Mouse (Mus musculus): ENCODE measurements at regions not wholly inside any gene's neighbourhood (a gene's known extent, or its start where the extent isn't known, plus 50 kb on each side); places are given as distances from the start of the nearest gene placed in this dataset.

DNA sequence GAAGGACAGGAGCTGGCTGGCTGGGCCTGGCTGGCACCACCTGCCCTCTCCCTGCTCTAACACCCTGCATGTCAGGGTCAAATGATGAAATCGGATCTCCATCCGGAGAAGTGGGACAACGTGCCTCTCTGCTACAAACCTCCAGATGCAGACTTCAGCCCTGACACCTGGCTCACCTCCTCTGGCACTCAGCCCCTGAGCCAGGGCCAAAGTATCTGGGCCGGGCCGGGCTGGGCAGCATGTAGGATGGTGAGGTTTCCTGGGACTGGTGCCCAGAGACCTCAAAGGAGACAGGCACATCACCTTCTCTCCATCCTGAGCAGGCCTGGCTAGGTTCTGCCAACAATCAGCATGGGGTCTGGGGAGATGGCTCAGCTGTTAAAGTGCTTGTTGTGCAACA, 113.5 kb downstream of the Tfcp2l1 start:
- no peak for DNase-seq (ENCODE audit: low spot score in 2 of 2)

DNA sequence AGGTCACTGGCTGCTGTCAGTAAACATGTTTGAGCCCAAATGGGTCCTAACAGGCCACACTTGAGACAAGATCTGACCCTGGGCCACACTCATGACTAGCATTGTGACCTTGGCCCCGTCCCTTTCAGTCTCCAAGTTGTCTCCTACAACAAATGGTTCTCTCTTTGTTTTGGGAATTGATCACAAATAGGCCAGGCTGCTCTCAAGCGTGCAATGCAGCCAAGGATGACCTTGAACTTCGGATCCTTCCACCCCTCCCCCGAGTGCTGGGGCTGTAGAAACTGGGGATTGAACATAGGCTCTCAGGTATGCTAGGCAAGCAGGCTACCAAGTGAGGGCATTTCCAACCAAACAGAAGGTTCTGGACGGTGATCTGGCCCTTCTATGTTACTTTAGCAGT, 120.5 kb downstream of the Tfcp2l1 start:
- no peak for DNase-seq (ENCODE audit: low spot score in 2 of 2)

DNA sequence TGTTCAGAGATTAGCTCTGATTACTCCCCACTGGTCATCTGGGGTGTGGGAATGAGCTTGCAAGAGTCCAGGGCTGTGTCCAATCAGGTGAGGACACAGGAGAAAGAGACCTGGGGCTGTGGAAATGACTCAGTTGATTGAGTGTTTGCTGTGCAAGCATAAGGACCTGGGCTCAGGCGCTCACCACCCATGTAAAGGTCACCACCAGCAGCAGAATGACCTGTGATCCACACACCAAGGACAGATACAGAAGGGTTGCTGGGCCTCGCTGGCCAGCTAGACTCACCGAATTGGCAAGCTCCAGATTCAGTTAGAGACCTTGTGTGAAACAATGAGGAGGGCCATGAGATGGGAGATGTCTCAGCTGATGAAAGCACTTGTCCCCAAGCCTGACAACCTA, 125.1 kb downstream of the Tfcp2l1 start:
- no peak for DNase-seq (ENCODE audit: low spot score in 2 of 2)

DNA sequence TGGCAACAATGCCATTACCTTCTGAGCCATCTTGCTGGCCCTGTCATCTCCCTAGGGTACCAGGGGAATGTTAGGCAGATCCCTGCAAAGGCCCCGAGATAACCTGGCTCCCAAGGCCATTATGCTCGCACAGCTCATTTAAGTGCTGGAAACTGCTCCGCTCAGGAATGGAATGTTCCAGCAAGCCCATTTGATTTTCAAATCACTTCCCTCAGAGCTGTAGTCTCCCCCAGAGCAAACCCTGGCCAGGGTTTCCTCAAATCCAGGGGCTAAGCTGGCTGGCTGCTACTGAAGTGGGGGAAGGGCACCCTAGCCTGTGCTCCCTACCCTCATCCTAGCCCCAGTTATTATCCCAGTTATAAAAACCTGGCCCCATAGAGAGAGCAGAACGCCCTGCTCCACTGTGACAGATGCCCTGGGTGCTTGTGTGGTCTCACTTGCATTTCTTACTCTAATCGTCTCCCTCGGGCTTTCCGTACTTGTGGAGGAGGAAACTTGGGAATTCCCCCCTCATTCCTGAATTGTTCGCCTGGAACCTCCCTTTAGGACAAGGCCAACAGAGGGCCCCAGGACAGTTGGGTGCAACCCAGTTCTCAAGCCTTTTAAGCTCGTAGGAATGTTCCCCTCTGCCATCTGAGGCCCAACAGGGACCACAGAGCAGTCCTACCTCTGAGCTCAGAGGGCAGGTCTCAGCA, 128.6 kb downstream of the Tfcp2l1 start:
- no peak for DNase-seq (ENCODE audit: low spot score in 2 of 2)

DNA sequence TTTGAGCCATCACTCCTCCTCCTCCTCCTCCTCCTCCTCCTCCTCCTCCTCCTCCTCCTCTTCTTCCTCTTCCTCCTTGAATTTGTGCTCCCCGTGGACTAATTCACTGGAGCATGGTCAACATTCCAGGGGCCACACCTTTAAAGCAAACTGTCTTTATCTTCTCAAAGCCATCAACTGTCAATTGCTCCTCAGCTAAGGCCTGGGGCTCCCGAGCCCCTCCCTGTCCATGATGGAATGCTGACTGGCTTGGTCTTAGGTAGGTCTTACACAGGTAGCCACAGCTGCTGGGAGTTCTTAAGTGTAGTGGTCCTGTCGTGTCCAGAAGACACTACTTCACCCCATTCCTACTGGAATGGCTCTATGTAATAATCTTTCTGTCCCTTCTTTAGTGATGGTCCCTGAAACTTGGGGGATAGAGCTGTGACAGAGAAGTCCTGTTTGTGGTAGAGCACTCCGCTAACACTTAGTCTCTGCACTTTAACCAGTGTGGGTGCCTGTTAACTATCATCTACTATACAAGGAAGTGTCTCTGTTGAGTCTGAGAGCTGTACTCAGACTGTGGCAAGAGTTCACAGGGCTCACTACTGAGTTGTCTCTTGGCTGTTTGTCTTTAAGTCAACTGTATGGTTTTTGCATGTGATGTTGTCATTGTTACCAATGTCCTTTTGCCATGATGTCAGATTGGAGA, 129.7 kb downstream of the Tfcp2l1 start:
- no peak for DNase-seq (ENCODE audit: low spot score in 2 of 2)

DNA sequence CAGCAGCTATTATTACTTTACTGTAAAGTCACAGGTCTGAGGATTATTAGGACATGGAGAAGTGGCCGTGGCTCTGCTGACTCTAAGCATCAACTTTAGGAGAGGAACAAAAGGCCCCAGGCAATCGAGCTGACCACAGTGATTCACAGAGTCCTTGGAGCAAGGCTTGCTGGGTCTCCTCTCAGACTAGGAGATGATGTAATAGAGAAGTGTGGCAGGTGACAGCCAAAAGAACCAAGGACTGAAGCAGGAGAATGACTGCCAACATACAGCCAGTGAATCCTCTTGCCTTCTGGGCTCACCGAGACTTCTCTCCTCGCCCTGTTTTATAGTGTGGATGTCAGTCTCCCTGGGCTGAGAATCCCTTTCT, 130.3 kb downstream of the Tfcp2l1 start:
- no peak for DNase-seq (ENCODE audit: low spot score in 2 of 2)

DNA sequence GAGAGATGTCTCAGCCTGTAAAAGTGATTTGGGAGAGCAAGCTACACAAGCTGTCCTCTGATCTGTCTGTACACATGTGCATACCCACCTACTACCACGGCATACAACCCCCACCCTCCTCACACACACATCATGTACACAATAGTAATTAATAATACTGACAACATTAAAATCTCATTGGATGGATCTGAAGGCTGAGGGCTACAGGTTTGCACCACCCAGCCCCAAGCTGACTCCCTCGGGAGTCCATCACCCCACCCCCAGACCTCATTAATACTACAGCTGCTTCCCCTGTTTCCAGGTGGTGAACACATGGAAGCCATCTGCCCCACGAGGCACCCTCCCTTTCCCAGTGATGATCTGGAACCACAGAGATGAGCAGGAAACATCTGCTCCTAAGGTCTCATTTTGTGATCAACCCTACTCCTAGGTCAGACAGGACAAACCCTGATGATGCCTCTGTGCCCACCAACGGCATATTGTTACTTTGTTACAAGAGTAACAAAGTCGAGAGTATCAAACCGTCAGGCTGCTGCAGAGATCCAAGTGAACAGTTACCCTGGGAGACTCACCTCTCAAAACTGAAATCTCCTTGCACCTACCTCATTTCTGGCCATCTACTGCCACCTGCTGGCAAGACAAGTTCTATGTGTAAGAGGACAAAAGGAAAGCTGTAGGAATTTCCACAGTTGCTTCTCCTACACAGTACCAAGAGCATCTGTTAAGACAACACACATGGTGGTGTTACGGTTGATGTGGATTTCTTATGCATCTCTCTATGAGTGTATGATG, 131.6 kb downstream of the Tfcp2l1 start:
- peak; percentile 38 to 88 for DNase-seq (ENCODE audit: low spot score in 2 of 2)

DNA sequence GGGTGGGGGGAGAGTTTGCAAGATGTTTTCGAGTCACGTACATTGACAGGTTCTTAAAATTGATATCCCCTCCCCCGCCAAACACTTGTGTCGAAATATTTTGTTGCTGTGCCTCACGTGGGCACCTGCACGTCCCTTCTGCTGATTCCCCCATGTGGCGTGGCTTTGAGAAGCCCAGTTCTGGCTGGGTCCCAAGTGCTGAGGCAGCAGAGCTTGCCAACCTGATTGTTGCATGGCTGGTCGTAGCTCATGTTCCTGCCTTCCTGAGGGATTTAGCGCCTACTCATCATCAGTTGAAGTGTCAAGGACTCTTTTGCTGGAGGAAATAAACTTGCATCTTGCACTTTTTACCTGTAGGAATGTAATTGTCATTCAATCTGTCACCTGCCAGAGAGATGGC, 137.8 kb downstream of the Tfcp2l1 start:
- no peak for DNase-seq (ENCODE audit: low spot score in 2 of 2)

DNA sequence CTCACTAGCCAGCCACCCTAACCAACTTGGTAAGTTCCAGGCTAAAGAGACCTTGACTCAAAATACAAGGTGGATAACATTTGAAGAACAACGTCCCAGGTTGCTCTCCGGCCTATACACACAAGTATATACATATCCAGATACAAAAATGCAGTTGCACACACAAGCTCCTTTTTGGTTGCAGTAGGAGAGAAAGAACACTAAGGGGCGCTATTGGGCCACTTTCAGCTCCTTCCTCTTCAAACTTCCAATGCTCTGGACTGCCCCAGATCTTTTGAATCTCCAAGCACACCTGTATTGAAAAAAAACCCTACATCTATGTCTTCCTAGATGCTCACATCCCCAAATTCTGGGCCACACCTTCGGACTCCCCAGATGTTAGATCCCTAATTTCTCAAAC, 141.1 kb downstream of the Tfcp2l1 start:
- DNase-seq (ENCODE audit: low spot score in 2 of 2): peak in 1 of 2 experiments; percentile 60

DNA sequence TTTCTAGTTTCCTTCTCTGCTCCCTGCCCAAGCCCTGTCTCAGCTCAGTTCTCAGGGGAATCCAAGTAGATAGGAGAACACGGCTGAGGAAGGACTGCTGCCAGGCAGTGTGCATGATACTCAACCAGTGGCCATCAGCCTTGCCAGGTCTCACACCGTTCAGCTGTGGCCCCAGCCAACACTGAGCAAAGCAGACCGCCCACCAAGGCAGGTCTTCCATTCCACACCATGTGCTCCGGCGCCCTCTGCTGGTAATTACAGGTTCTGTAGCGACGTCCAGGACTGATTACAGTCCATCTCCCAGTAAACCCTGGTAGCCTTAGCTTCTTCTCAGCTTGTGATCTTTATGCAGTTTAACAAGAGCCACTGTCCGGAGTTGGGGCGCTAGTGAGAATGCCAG, 144.5 kb downstream of the Tfcp2l1 start:
- peak in 1 of 2 experiments; percentile 34 for DNase-seq (ENCODE audit: low spot score in 2 of 2)

DNA sequence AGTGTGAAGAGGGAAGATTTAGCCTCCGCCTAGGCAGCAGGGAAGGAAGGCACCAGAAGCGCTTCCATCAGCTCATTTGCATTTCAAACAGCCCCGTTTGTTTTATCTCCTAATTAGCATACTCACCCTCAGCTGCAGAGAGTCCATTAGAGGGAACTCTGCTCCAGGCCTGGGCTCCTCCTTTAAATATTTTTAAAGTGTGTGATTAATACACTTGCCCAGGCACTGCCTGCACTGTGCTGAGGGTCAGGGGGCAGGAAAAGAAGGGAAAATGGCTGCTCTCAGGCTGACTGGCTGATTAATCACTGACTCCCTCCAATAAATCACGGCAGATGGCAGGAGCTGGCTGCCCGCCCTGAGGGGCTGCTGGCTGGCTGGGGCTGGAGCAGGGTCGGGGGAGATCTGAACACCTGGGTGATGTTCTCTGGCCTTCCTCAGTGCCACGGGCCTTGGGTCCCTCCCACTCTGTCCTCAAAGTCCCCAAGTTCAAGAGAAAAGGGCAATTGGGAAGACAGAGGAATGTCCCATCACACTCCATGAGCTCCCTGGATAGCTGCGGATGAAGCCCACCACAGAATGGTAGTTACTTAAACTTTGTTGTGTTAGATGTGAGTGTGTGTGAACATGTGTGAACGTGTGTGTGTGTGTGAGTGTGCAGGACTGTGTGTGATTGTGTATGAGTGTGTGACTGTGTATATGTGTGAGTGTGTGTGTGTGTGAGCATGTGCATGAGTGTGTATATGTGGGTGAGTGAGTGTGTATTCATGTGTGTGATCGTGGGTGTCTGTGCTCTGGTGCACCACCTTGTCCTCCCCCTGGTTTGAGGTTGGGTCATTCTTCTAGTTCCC, 149.1 kb downstream of the Tfcp2l1 start:
- peak in 1 of 2 experiments; percentile 17 for DNase-seq (ENCODE audit: low spot score in 2 of 2)

Measured in left cerebral cortex, adult 9 months (tissue).